Mouse (Mus musculus) small intestine, adult 2 months (tissue): ENCODE data around the gene Tardbp.

Experiments
- CTCF ChIP-seq: fragments of 200-500 bp; IDR thresholded peaks from 2 replicates; pipeline ENCODE4 v1.5.1; 2012; ENCODE audit warnings: low read depth, mild to moderate bottlenecking, control low read depth, inconsistent platforms, low read length, moderate library complexity, mixed read lengths; ENCODE audit not compliant: insufficient replicate concordance, insufficient read length; ENCODE audit errors: extremely low read depth
- POLR2A ChIP-seq: fragments of 200-500 bp; IDR thresholded peaks from 2 replicates; pipeline ENCODE4 v1.6.1; 2012; ENCODE audit warnings: low read depth, mild to moderate bottlenecking, control low read depth, inconsistent platforms, low read length, moderate library complexity

DNA sequence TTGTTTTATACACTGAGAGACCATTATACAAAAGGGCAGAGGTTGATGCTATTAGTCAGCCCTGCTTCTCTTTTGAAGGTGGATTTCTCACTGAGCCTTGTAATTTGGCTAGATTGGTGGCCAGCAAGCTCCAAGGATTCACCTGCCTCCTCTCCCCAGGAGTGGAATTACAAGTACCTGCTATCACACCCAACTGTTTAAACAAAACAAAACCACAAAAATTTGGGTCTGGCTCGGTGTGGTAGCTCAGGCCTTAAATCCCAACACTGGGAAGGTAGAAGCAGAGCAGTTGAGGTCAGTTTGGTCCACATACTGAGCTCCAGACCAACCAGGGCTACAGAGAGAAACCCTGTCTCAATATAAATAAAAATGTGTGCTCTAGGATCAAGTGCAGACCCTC, 7.0 kb downstream of the Tardbp start:
- no peak for TF ChIP-seq CTCF
- TF ChIP-seq POLR2A = no peak
